Mouse (Mus musculus) kidney, embryonic 14.5 days (tissue): Measurements from ENCODE around the gene Faap100. TPM values are rescaled to one million over a fixed set of nuclear protein-coding genes. Genes with fewer than 3 reads are reported as not detected.

Experiments used
- ATAC-seq: fragments of 200-750 bp; cut with Nextera tagmentation; 2 replicates; pipeline ENCODE4 v1.8.0; 2017; ENCODE audit warnings: moderate number of reproducible peaks, mild to moderate bottlenecking, moderate TSS enrichment, moderate library complexity; ENCODE audit not compliant: low FRiP score, low TSS enrichment
- H3K27ac ChIP-seq: fragments of 300-500 bp; sonication (generic); 2 replicates; pipeline ENCODE4 v1.5.1; 2014; ENCODE audit warnings: low read depth, mild to moderate bottlenecking, low read length, moderate library complexity, mixed read lengths
- H3K27me3 ChIP-seq: fragments of 300-500 bp; sonication (generic); 2 replicates; pipeline ENCODE4 v1.6.1; 2014; ENCODE audit warnings: mild to moderate bottlenecking, low read length; ENCODE audit not compliant: control insufficient read depth, insufficient read depth
- H3K36me3 ChIP-seq: fragments of 300-500 bp; sonication (generic); 2 replicates; pipeline ENCODE4 v1.6.1; 2014; ENCODE audit warnings: low read length, mixed read lengths; ENCODE audit not compliant: control insufficient read depth, insufficient read depth
- H3K4me1 ChIP-seq: fragments of 300-500 bp; sonication (generic); 2 replicates; pipeline ENCODE4 v1.6.1; 2014; ENCODE audit warnings: low read length, mixed read lengths; ENCODE audit not compliant: control insufficient read depth, insufficient read depth
- H3K4me2 ChIP-seq: fragments of 300-500 bp; sonication (generic); replicated peaks from 2 replicates; pipeline ENCODE4 v1.6.1; 2014; ENCODE audit warnings: low read depth, mild to moderate bottlenecking, low read length
- H3K4me3 ChIP-seq: fragments of 300-500 bp; sonication (generic); 2 replicates; pipeline ENCODE4 v1.5.1; 2014; ENCODE audit warnings: mild to moderate bottlenecking, low read length
- H3K9ac ChIP-seq: fragments of 300-500 bp; sonication (generic); 2 replicates; pipeline ENCODE4 v1.6.1; 2014; ENCODE audit warnings: low read depth, mild to moderate bottlenecking, low read length, moderate library complexity
- H3K9me3 ChIP-seq: fragments of 300-500 bp; sonication (generic); 2 replicates; pipeline ENCODE4 v1.6.1; 2016; ENCODE audit warnings: low read length; ENCODE audit not compliant: control insufficient read depth
- WGBS: fragments of 180-500 bp; shearing (Covaris S2); extraction: QIAGEN DNeasy Blood & Tissue Kit; methylation state at CpG from one replicate; pipeline ENCODE4 v1.1.7; 2014; 5-methylcytosine and 5-hydroxymethylcytosine counted together
- polyA plus RNA-seq: library from polyadenylated mRNA; unstranded; fragments of >200 nt; fragmentation: Nextera tagmentation; extraction: Ambion mirVana; gene quantifications from 2 replicates; pipeline ENCODE4 v1.2.1, GENCODE M21; 2014

The Faap100 gene
- polyA plus RNA-seq, 1 experiment from 2014 or later, result 40.3 TPM

DNA sequence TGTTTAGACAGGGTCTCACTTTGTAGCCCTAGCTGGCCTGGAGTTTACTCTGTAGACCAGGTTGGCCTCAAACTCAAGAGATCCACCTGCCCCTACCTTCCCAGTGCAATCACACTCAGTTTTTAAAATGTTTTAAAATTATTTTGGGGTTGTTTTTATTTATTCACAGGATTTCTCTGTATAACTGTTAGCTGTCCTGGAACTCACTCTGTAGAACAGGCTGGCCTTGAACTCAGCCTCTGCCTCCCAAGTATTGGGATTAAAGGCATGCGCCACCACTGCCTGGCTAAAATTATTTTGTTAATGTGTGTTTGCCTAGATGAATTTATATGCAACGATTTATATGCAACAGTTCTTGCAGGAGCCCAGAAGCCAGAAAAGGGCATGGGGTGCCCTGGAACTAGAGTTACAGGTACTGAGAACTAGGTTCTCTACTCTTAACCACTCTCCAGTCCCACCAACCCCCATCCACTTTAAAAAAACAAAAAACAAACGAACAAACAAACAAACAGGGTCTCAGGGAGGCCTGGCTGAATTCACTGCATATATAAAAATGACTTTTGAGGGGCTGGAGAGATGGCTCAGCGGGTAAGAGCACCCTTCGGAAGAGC lies 34.1 kb downstream of the Faap100 start:
- no peak for ATAC-seq
- WGBS, result 60% methylated on average over 5 of the region's 5 CpGs
- Histone ChIP-seq H3K27me3 (no peaks in the 10 kb centered on the region), H3K4me1 (peaks cover 5% of the 10 kb centered on the region), H3K9ac (no peak overlapping the region), H3K9me3 (no peaks in the 10 kb centered on the region), H3K4me3 (no peak overlapping the region; the same call in 1 of the 2 replicates), H3K4me2 (no peak overlapping the region), H3K27ac (0 out of 2 replicates have a peak overlapping the region, but pooled peaks have one; percentile 30), H3K36me3 (peaks cover 16% of the 10 kb centered on the region)

- H3K27ac ChIP-seq, result no peak overlapping the region
- H3K4me3 ChIP-seq, result no peak overlapping the region
- WGBS, result 72% methylated on average over 5 of the region's 5 CpGs
- H3K4me1 ChIP-seq, result peaks cover 5% of the 10 kb centered on the region
- no peak overlapping the region for H3K4me2 ChIP-seq
- no peak for ATAC-seq
- no peaks in the 10 kb centered on the region for H3K27me3 ChIP-seq
- peaks cover 16% of the 10 kb centered on the region for H3K36me3 ChIP-seq
- no peaks in the 10 kb centered on the region for H3K9me3 ChIP-seq
- H3K9ac ChIP-seq, result no peak overlapping the region
Observed at GRCm38 (mm10) chr11:120343519-120344309, 34.9 kb downstream of the Faap100 start.

GRCm38 (mm10) chr11:120342656-120343160 lies 35.9 kb downstream of the Faap100 start:
- H3K4me2 ChIP-seq, result no peak overlapping the region
- no peak overlapping the region for H3K9ac ChIP-seq
- peaks cover 5% of the 10 kb centered on the region for H3K4me1 ChIP-seq
- 90% methylated on average over 5 of the region's 5 CpGs for WGBS
- peaks cover 16% of the 10 kb centered on the region for H3K36me3 ChIP-seq
- no peaks in the 10 kb centered on the region for H3K9me3 ChIP-seq
- no peak for ATAC-seq
- H3K4me3 ChIP-seq, result no peak overlapping the region
- no peak overlapping the region for H3K27ac ChIP-seq
- no peaks in the 10 kb centered on the region for H3K27me3 ChIP-seq

- H3K36me3 ChIP-seq, result peaks cover 11% of the 10 kb centered on the region
- peaks cover 5% of the 10 kb centered on the region for H3K4me1 ChIP-seq
- H3K4me2 ChIP-seq, result no peak overlapping the region
- H3K27me3 ChIP-seq, result no peaks in the 10 kb centered on the region
- no peaks in the 10 kb centered on the region for H3K9me3 ChIP-seq
- no peak for ATAC-seq
- no peak overlapping the region for H3K4me3 ChIP-seq
- WGBS, result 92% methylated on average over 4 of the region's 4 CpGs
- no peak overlapping the region for H3K27ac ChIP-seq
- no peak overlapping the region for H3K9ac ChIP-seq
Observed at GRCm38 (mm10) chr11:120341661-120342060, 36.9 kb downstream of the Faap100 start.

DNA sequence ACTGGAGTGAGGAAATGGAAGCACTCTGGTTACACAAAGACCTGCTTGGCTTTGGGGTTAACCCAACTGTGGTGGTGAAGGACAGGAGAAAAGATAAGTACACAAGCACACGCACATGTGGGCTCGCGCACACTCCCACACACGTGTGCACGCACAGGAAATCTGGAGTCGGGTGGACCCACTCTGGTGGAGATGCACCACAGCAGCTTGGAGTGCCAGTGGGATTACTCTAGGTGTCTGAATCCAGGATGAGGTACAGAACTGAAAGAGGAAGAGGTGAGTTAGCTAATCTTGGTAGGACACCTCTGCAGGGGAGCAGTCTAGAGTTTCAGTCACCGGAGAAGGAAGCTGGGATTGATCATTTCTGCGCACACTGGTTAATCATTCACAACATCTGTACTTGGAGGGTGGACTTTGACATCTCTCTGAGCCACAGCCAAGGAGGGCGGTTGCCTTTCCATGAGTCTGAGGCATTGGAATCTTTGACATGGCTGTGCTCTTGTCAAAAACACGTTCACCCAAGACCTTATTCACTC lies 38.5 kb downstream of the Faap100 start:
- no peaks in the 10 kb centered on the region for H3K27me3 ChIP-seq
- peaks cover 2% of the 10 kb centered on the region for H3K36me3 ChIP-seq
- no peak overlapping the region for H3K4me2 ChIP-seq
- H3K4me1 ChIP-seq, result peaks cover under 1% of the 10 kb centered on the region
- H3K4me3 ChIP-seq, result no peak overlapping the region
- WGBS, result 76% methylated on average over 10 of the region's 10 CpGs
- peak; percentile 35; the same call in 1 of the 2 replicates for ATAC-seq
- no peaks in the 10 kb centered on the region for H3K9me3 ChIP-seq
- H3K9ac ChIP-seq, result no peak overlapping the region
- H3K27ac ChIP-seq, result peak overlapping the region; percentile 5; the same call in 1 of the 2 replicates

DNA sequence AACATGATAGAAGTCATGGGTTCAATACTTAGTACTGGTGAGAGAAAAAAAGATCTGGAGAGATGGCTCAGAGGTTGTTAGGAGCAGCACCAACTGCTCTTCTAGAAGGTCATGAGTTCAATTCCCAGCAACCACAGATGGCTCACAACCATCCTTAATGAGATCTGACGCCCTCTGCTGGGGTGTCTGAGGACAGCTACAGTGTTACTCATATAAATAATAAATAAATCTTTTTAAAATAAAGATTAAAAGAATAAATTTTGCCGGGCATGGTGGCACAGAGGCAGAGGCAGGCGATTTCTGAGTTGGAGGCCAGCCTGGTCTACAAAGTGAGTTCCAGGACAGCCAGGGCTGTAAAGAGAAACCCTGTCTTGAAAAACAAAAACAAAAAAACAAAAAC lies 39.8 kb downstream of the Faap100 start:
- Histone ChIP-seq H3K9me3 (peaks cover 3% of the 10 kb centered on the region), H3K4me3 (no peak overlapping the region), H3K27me3 (no peaks in the 10 kb centered on the region), H3K27ac (no peak overlapping the region), H3K4me2 (no peak overlapping the region), H3K9ac (no peak overlapping the region), H3K36me3 (no peaks in the 10 kb centered on the region), H3K4me1 (no peaks in the 10 kb centered on the region)
- ATAC-seq, result no peak
- 72% methylated on average over 3 of the region's 3 CpGs for WGBS

DNA sequence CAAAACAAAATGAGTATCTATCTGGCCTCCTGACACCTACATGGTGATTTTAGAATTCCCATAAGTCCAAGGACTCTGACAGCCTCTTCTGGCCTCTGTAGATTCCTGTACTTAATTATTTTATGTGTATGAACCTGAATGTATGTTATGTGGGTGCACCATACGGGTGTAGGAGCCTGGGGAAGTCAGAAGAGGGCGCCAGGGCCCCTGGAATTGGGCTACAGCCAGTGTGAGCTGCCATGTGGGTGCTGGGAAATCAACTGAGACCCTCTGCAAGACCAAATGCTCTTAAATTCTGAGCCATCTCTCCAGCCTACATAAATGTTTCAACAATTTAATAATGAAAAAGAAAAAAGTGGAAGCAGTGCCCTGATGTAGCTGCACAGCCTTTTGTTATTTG lies 41.1 kb downstream of the Faap100 start:
- no peak for ATAC-seq
- no peaks in the 10 kb centered on the region for H3K36me3 ChIP-seq
- no peaks in the 10 kb centered on the region for H3K27me3 ChIP-seq
- no peak overlapping the region for H3K27ac ChIP-seq
- H3K9me3 ChIP-seq, result peaks cover 3% of the 10 kb centered on the region
- no peak overlapping the region for H3K4me2 ChIP-seq
- H3K9ac ChIP-seq, result no peak overlapping the region
- 43% methylated on average over 2 of the region's 2 CpGs for WGBS
- H3K4me3 ChIP-seq, result no peak overlapping the region
- no peaks in the 10 kb centered on the region for H3K4me1 ChIP-seq

- ATAC-seq, result no peak
- H3K27ac ChIP-seq, result no peak overlapping the region
- 84% methylated on average over 6 of the region's 6 CpGs for WGBS
- peaks cover 3% of the 10 kb centered on the region for H3K9me3 ChIP-seq
- no peaks in the 10 kb centered on the region for H3K4me1 ChIP-seq
- no peaks in the 10 kb centered on the region for H3K27me3 ChIP-seq
- H3K4me2 ChIP-seq, result no peak overlapping the region
- no peak overlapping the region for H3K4me3 ChIP-seq
- H3K36me3 ChIP-seq, result no peaks in the 10 kb centered on the region
- no peak overlapping the region for H3K9ac ChIP-seq
Observed at GRCm38 (mm10) chr11:120335431-120336021, 43.0 kb downstream of the Faap100 start.
